Mouse (Mus musculus): ENCODE data around the gene Prkcz.

Prkcz gene

GRCm38 (mm10) chr4:155220213-155221100, 140.7 kb downstream of the Prkcz start:
- DNase-seq (ENCODE audit: low spot score), result no peak

DNA sequence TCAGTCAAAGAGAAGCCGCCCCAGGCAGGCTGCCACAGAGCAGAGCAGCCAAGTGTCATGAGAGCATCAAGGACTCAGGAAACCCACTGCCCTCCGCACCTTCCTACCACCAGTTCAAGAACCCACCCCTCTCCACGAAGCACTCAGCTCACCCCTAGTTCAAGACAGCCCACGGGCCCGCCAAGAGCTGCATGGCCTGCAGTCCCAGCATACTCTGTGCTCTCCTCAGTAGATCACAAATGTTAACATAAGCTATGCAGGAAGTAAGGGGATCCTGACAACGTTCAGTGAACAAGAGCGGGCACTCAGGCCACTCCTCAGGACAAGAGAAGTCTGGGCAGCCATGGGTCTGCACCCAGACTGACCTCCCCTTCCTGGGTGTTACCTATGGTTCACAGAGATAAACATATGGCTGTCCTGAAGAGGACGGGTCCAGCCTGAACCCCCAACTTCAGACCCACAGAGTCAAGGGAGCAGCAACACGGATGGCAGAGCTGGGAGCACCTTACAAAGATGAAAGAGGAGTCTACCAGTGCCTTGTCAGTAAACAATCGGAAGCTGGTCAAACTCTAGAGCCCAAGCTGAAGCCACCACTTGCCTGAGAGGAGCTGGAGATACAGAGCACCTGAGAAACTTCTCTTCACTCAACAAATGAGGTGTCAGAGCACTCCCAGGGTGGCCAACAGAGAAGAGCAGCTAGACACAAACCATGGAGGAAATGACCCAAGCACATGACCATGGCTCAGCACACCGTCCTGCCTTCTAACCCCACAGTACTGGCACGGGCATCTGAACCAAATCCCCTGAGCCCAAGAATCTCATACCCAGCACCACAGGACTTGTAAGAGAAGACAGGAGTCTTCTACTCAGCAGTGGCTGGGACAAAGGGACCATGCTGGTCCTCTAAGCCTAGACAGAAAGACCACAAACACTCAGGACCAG, 141.6 kb downstream of the Prkcz start:
- DNase-seq (ENCODE audit: low spot score), result no peak

DNA sequence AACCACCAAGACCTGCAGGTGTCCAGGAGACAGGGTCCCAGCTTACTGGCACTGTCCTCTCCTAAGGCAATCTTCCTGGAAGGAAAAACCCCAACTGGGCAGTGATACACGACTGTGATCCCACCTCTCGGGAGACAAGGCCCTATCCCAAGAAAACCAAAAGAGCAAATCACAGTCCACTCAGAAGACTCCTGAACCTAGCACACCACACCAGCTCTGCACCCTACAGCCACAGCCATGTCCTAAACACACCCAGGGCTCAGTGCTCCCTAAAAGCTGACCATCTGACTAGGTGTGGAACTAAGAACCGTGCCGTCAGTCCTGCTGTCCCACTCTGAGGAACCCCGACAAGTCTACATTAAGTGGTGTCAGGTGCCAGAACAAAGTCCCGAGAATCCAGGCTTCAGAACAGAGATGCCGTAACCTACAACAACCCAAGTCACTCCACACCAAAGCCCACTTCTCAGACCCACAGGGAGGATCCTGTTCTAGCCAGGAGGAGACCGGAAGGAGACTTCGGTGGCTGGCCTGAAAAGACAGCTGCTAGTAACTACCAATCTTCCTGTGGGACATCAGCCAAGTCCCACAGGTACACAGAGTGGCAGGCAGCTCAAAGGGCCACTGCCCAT, 142.9 kb downstream of the Prkcz start:
- no peak for DNase-seq (ENCODE audit: low spot score)

DNA sequence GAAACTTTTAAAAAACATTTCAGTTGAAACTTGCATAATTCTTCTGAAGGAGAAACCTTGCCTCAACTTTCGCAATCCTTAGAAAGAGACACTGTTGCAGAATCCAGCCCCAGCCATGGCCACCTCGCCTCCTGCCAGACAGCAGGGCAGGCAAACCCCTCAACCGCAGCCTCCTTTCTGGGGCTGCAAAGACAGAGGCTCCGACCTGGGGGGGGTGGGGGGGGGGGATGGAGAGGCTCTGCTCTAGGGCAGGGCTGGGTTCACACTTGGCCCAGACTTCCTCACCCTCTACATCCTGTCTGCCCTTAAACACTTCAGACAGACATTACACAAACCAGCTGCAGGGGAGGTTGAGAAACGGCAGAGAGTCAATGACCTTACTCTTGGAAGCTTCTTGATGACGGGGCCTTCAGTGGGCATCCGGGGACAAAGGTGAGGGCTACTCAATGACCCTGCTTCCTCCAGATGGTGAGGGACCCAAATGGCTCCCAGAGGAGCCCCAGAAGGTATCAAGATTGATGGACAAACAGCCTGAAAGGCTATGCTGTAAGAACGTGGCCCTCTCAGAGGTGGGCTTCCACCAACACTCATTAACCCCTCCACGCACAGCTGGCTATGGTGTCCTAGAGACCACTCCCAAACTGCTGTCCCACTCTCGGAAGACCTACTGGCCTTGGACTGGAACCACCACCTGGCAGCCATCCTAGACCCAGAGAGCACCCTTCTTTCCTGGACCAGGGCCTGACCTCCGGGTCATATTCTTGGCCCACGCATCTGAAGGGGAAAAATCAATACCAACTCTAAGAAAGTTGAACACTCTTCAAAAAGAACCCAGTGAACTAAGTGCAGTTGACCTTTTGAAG, 143.7 kb downstream of the Prkcz start:
- no peak for DNase-seq (ENCODE audit: low spot score)

DNA sequence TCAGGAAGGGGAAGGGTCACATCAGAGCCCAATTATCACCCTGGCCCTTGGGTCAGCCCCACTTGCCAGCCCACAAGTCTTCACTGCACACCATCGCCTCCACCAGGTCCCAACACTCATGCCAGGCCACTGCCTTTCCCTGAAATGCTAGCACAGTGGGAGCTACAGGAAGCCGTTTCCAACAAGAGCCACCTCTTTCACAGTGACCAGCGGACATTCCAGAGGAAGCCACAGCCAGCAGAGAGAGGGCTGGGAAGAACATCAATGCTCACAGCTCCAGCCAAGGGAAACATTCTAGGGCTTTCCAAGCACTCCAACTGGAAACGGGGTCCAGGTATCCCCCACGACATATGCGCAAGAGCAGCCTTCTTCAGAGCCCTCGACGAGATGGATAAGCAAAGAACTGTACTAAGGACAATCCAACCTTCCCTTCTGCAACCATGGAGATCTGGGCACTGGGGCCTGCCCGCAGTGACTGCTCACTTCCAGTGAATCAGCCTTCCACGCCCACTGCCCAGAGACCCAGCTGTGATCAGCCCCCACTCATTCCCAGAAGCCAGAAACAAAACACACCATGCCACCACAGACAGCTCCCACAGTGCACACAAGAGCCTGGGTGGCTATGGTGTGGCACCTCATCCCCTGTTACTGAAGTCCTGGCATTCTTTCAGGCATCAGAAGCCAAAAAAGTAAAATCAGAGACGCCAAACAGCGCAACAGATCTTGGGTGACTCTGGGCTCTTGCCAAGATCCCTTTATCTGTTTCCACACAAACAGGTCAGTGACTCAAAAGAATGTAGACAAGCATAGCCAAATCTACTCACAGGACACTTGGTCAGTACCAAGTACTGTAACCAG, 145.2 kb downstream of the Prkcz start:
- DNase-seq (ENCODE audit: low spot score), result no peak

DNA sequence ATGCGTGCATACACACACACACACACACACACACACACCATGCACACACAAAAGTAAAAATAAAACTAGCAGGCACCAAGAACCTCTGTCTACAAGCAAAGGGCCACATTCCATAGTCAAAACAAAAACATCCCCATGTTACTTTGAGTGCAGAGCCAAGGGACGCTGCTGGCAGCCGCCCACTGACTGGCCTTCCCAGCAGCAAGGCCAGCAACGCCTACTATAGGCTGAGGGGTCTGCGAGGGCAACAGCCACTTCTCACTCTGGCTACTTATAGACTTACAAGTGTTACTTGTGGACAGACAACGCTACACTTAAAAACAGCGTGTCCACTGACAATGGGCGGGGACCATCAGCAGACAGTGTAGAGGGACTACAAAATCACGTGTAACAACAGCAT, 146.0 kb downstream of the Prkcz start:
- no peak for DNase-seq (ENCODE audit: low spot score)

- DNase-seq (ENCODE audit: low spot score), result no peak
These were observed 146.4 kb downstream of the Prkcz start for GRCm38 (mm10) chr4:155214793-155215192.

GRCm38 (mm10) chr4:155214188-155214587, 147.0 kb downstream of the Prkcz start:
- no peak for DNase-seq (ENCODE audit: low spot score)

GRCm38 (mm10) chr4:155213752-155214054, 147.5 kb downstream of the Prkcz start:
- DNase-seq (ENCODE audit: low spot score), result no peak

GRCm38 (mm10) chr4:155213052-155213751, 148.0 kb downstream of the Prkcz start:
- no peak for DNase-seq (ENCODE audit: low spot score)

All from urinary bladder, postnatal 25 days (tissue).